Mouse (Mus musculus) spleen, postnatal 36 days (tissue): ENCODE measurements around the gene Pik3c2g.

Experiments
- DNase-seq, 2 experiments: peaks; one replicate each; pipeline ENCODE4 v3.0.0; 2022; ENCODE audit warnings: low spot score in 2 of 2, mixed read lengths in 1 of 2

The Pik3c2g gene

GRCm38 (mm10) chr6:139841272-139841671 is 254.3 kb downstream of the Pik3c2g start:
- DNase-seq, result no peak

DNA sequence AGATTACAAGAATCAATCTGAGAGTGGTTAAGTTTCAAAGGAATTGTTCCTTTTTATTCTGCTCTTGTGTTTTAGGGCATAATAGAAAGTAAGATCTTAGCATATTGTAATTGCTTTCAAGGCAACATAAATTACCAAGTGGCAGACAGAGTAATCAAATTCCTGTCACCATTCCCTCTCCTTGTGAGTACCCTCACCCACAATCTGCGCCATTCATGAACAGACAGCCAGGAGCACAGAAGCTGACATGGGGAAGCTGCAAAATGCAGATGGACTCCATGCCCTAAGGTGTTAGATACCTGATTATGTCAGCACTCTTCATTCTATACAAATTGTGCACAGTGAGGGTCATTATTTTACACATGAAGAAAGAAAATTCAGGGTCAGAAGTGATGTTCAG is 255.6 kb downstream of the Pik3c2g start:
- no peak for DNase-seq

DNA sequence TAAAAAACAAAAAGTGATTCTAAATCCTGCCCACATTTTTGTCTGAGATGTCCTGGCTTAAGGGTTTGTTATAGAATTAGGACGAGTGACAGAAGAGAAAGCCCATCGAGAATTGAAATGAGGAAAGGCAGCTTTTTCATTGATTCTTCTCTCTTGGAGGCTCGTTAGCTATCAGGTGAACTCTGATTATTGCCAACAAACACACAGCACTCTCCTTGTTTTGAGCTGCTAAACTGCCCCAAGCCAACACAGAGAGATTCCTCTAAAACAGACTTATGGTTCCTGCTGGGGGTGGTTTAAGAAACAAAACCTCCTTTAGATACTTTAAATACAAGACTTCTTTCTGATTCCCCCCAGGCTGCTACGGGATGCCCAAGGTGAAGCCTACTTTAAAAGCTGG is 256.5 kb downstream of the Pik3c2g start:
- no peak for DNase-seq

DNA sequence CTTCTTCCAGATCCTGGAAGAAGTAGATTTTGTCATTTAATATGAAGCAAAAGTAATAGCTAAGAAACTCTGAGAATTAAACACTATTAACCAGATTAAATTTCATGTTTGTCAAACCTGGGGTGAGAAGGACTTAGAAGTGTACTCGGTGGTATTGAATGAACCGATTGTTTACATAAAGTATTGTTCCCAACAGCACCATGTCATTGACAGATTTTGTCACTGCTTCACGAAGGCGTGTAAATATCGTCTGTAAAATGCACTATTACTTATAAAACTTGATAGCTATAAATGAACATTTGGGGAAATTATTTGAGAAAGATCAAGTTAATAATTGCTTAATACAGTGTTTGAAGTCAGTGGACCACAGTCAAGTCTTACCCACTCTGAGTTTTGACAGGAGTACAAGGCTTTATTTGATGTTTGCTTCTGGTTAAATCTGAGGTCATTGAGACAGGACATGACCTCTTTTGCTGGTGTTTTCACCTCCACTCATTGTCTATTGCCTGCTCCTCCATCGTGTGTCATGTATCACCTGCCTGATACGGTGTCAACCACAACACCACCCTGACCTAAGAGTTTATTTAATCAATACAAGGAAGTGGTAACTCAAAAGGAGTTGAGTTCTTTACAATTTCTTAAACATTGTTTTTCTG is 260.0 kb downstream of the Pik3c2g start:
- DNase-seq, result no peak

GRCm38 (mm10) chr6:139849931-139850330 is 262.9 kb downstream of the Pik3c2g start:
- DNase-seq, result no peak

DNA sequence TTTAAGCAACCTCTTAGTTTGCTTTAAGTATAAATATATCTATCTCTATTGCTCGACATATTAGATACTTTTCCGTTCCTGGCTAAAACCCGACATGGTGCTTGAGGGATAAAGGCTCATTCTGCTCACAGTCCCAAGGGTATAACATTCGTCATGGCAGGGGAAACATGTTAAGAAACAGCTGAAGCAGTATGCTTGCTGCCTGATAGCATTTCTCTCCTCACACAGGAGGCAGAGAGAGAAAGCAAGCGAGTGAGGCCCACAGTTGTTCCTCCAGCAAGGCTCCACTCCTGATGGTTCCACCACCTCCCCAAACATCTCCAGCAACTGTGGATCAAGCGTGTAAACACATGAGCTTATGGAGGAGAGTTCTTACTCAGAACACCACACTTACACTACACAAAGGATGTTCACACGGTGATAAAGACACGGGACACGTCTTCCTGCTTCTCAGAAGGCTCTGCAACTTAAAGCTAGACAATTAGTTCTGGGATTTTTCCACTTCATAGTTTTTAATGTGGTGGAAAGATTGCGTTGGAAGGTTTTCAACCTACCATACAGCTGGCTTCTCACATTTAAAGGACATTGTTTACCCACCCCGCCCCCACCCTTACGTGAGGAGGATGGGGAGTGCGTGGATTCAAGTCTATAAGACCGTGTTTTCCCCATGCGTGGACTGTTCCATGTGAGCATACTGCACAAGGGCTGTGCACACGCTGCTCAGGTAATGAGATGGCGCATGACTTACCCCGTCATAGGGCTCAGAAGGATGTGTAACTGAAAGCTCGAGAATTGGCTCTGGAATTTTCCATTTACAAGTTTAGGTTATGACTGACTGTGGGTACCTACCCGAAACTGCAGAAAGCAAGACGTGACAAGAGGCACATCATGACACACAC is 264.9 kb downstream of the Pik3c2g start:
- DNase-seq, result no peak

DNA sequence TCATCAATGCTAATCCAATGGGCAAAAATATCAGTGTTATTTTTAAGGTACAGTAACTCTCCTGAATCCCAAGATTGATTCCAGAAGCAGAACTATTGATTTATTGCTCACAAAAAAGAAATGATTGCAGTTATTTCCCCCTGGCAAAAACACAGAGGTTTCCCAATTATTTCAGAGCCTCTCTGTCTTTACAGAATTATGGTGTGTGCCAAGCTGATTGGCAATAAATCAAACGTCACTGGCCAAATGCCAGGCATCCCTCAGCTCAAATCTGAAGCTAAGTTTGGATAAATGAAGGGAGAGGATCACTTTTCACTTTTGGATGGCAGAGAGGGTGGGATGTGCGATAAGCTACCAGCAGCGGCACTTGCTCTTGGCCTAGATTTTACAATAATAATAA is 265.8 kb downstream of the Pik3c2g start:
- no peak for DNase-seq

GRCm38 (mm10) chr6:139860141-139860540 is 273.1 kb downstream of the Pik3c2g start:
- DNase-seq, result no peak

DNA sequence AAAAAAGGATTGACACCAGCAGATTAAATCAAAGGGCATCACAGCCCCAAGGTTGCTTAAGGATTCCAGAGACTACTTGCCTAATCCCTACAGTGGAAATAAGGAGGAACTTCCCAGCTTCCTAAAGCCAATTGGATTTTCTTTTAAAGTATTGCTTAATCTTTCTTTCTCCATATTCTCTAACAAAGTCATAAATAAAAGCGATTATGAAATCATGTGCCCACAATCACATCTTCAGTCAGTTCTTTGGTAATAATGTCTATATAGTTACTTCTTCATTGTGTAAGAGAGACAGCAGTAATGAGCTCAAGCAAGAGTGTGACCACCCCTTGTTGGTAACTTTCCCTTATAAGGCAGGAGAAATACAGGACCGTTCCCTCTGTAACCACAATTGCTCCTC is 274.5 kb downstream of the Pik3c2g start:
- DNase-seq, result no peak

DNA sequence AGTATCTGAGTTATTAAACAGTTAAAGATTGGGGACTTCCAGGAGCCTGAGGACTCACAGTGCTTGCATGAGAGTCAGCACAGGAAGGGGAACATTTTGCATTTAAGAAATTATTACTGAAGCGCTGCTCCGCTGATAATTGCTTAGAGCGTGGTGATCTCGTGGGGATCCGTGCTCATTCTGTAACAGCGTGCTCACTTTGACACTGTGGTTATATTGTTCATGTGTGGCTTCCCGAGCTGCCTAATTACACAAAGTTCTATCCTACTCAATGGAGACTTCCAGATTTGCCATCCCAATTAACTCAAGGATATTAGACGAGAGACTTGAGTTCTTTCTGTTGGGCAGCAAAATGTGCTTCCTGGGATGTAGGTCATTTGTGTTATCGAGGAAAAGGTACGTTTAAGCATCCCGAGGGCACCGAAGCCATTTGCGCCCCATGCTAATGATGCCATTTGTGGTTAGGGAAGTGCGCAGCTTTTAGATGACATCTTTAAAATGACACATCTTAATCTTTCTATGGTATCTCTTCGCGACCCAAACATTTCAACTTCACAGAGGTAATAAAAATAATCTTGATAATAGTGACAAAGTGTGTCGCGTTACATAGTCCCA is 278.1 kb downstream of the Pik3c2g start:
- no peak for DNase-seq

- peak in 1 of 2 experiments; percentile 1 for DNase-seq
These were observed 287.6 kb downstream of the Pik3c2g start for GRCm38 (mm10) chr6:139874418-139875176.

GRCm38 (mm10) chr6:139876691-139877090 is 289.7 kb downstream of the Pik3c2g start:
- DNase-seq, result no peak

DNA sequence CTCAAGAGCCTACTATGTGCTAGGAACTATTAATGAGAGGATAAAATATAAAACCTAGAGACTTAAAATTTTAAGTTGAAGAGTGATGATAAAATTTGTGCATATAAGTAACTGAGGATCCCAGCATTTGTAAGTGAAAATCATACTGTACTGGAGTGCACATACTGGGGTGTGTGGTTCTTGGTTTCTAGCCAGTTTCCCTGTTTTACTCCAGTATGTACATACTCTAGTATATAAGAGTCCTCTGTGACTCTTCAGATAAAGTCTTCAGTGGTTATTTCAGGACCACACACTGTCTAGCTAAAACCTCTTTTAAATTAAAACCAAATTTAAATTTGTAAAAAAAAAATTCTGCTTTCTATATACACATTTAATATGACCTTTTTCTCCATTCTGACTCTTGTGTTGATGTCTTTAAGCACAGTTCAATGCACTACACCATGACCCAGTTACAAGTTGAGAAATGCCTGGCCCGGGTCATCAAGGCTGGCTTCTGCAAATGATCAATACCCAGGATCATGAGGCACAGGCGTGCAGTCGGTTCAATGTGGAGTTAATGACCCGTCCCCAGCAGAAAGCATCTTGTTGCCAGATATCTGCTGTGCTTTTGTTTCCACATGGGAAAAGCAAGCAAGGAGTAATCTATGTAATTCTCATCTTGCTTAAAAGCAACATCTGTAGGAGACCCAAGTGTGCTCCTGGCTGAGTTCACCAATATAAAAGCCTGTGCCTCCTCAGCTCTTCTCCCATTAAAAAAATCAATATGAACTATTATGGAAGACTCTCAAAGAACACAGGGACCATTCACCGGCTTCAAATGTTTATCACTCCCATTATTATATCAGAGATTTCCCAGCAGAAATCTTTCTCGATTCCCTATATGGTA is 290.7 kb downstream of the Pik3c2g start:
- DNase-seq, result no peak

DNA sequence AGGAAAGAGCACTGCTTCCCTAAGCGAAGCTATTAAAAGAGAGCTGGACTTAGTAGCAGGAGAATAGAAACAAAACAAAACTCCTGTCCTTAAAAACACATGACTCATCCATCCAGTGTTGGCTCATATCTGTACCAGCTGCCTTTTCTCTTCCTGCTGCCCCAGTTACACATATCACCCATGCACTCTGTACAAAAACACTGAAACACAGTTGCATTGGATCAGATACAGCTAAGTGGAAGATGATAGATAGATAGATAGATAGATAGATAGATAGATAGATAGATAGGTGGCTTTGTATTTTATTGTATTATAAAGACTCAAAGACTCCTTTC is 291.3 kb downstream of the Pik3c2g start:
- DNase-seq, result no peak

GRCm38 (mm10) chr6:139882076-139882475 is 295.1 kb downstream of the Pik3c2g start:
- DNase-seq, result no peak

GRCm38 (mm10) chr6:139887175-139887574 is 300.2 kb downstream of the Pik3c2g start:
- DNase-seq, result no peak

- DNase-seq, result no peak
These were observed 308.6 kb downstream of the Pik3c2g start for GRCm38 (mm10) chr6:139895637-139896036.

GRCm38 (mm10) chr6:139899630-139900151 is 312.7 kb downstream of the Pik3c2g start:
- no peak for DNase-seq

DNA sequence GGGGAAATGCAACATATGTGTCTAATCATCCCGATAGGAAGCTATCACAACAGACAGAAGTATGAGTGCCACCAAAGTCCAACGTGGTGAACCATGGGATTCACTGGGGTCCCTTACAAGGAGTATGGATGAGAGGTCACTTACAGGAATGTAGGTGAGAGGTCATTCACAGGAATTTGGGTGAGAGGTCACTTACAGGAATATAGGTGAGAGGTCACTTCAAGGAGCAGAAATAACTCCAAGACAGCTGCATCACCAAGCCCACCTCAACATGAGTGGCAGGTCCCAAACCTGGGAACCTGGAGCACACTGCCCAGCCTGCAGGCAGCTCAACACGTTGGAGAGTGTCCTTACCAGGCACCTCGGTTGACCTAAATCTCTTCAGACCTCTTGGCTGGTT is 314.8 kb downstream of the Pik3c2g start:
- no peak for DNase-seq

DNA sequence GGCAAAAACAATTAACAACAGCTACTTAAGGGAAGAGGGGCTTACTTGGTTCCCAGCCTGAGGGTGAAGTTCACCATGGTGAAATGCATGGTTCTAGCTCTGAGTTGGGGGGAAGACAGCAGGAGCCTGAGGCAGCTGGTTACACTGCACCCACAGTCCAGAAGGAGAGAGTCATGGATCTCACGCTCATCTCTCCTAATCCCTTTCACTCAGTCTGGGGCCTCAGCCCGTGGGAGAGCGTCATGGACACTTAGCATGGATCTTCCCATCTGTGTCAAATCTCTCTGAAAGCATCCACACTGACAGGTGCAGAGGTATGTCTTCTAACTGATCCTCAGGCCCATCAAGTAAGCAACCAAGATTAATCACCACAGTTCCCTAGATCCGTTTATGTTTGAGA is 320.1 kb downstream of the Pik3c2g start:
- no peak for DNase-seq
